Mouse (Mus musculus) kidney, postnatal 0 days (tissue): Measurements from ENCODE around the gene Gm21170. TPM values are rescaled to one million over a fixed set of nuclear protein-coding genes. Genes with fewer than 3 reads are reported as not detected.
"Not testable (repeated sequence)": the region's sequence is repeated elsewhere in the genome, so short reads cannot be mapped to it uniquely, and the experiment has no call there.

Experiments used
- ATAC-seq: fragments of 200-750 bp; cut with Nextera tagmentation; replicated peaks from 2 replicates; pipeline ENCODE4 v1.8.0; 2017; ENCODE audit warnings: low read depth, moderate number of reproducible peaks, moderate TSS enrichment, moderate library complexity; ENCODE audit not compliant: low FRiP score
- DNase-seq: peaks from one replicate; pipeline ENCODE4 v3.0.0-alpha.2; 2016; ENCODE audit warnings: low spot score
- H3K27ac ChIP-seq: fragments of 300-500 bp; sonication (generic); 2 replicates; pipeline ENCODE4 v1.5.1; 2014; ENCODE audit warnings: mild to moderate bottlenecking
- H3K27me3 ChIP-seq: fragments of 300-500 bp; sonication (generic); 2 replicates; pipeline ENCODE4 v1.6.1; 2014; ENCODE audit warnings: low read length, mixed read lengths; ENCODE audit not compliant: insufficient read depth
- H3K36me3 ChIP-seq: fragments of 300-500 bp; sonication (generic); 2 replicates; pipeline ENCODE4 v1.6.1; 2014; ENCODE audit warnings: low read length, mixed read lengths; ENCODE audit not compliant: insufficient read depth
- H3K4me1 ChIP-seq: fragments of 300-500 bp; sonication (generic); replicated peaks from 2 replicates; pipeline ENCODE4 v1.6.1; 2014; ENCODE audit warnings: antibody characterized with exemption, low read length, mixed read lengths; ENCODE audit not compliant: insufficient read depth
- H3K4me2 ChIP-seq: fragments of 300-500 bp; sonication (generic); 2 replicates; pipeline ENCODE4 v1.6.1; 2014; ENCODE audit warnings: mild to moderate bottlenecking, low read length, moderate library complexity, mixed read lengths
- H3K4me3 ChIP-seq: fragments of 300-500 bp; sonication (generic); replicated peaks from 2 replicates; pipeline ENCODE4 v1.5.1; 2014; ENCODE audit warnings: low read depth, low read length
- H3K9ac ChIP-seq: fragments of 300-500 bp; sonication (generic); 2 replicates; pipeline ENCODE4 v1.6.1; 2014; ENCODE audit warnings: low read depth, low read length
- H3K9me3 ChIP-seq: fragments of 300-500 bp; sonication (generic); replicated peaks from 2 replicates; pipeline ENCODE4 v1.6.1; 2016; ENCODE audit warnings: low read length, inconsistent platforms, mixed read lengths
- WGBS: fragments of 180-500 bp; shearing (Covaris S2); extraction: QIAGEN DNeasy Blood & Tissue Kit; methylation state at CpG from one replicate; pipeline ENCODE4 v1.1.7; 2014; 5-methylcytosine and 5-hydroxymethylcytosine counted together
- polyA plus RNA-seq: library from polyadenylated mRNA; unstranded; fragments of >200 nt; fragmentation: Nextera tagmentation; extraction: Ambion mirVana; gene quantifications from 2 replicates; pipeline ENCODE4 v1.2.1, GENCODE M21; 2015

The Gm21170 gene
- polyA plus RNA-seq = not detected in 2 replicates

DNA sequence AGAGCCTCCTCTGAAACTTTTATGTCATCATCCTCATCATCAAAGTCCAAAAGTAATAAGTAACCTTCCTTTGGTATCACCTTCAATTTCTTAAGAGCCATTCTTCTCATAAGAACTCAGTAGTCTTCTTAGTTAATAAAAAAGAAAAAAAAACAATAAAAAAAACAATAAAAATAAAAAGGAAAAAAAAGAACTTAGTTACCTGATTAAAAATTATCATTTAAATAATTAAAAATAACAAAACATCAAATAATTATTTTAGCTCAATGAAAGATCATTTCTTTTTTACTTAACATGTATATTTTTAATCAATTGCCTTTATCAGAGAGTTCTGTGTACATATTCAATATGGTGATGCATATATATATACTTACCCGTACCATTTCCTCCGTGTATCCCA, at the start of gene Gm21170:
Gm21170 (minus strand) TSS at position 101 of the 400 bp plus-strand sequence.
- not testable (repeated sequence) for H3K4me3 ChIP-seq, DNase-seq, H3K36me3 ChIP-seq, H3K9ac ChIP-seq, H3K27ac ChIP-seq, H3K4me2 ChIP-seq, H3K9me3 ChIP-seq, H3K4me1 ChIP-seq, ATAC-seq, H3K27me3 ChIP-seq
- no CpG with 5 or more reads among the region's 2 CpGs for WGBS

Other genes with a start within 250 kb of the Gm21170 start
- not detected in 2 replicates for gene Gm21256, start 240.1 kb downstream of the Gm21170 start, polyA plus RNA-seq